14 mouse cellular contexts compared by ENCODE assay signal in genomic region chr14:36914473-36915005, GRCm38 (mm10).
"Had no signal": no experiment of that assay in that cellular context is flagged by ENCODE, and none has a peak within 500 bp of the region (broad histone marks: within the 10 kb centered on the region; RNA-seq: fewer than 3 reads in every experiment).

No protein-coding gene starts in this region.

- H3K4me1 ChIP-seq: liver, embryonic 15.5 days; midbrain, embryonic 15.5 days; neural tube, embryonic 13.5 days had no signal

- H3K36me3 ChIP-seq: liver, embryonic 15.5 days; midbrain, embryonic 15.5 days had no signal

- H3K9ac ChIP-seq: liver, embryonic 15.5 days; lung, embryonic 14.5 days; midbrain, embryonic 13.5 days; midbrain, embryonic 15.5 days; neural tube, embryonic 13.5 days had no signal

- H3K4me2 ChIP-seq: liver, embryonic 15.5 days; lung, embryonic 14.5 days; midbrain, embryonic 11.5 days; midbrain, embryonic 13.5 days; midbrain, embryonic 15.5 days; neural tube, embryonic 13.5 days had no signal

- H3K27me3 ChIP-seq: liver, embryonic 15.5 days; midbrain, embryonic 13.5 days; midbrain, embryonic 15.5 days; neural tube, embryonic 13.5 days had no signal

- ATAC-seq: midbrain, embryonic 13.5 days; midbrain, embryonic 15.5 days had no signal

- H3K9me3 ChIP-seq: liver, embryonic 15.5 days; megakaryocyte, embryonic 14.5 days; midbrain, embryonic 13.5 days; midbrain, embryonic 15.5 days; neural tube, embryonic 13.5 days had no signal

- H3K27ac ChIP-seq: liver, embryonic 15.5 days; midbrain, embryonic 13.5 days; midbrain, embryonic 15.5 days; neural tube, embryonic 13.5 days had no signal

- DNase-seq: lung, adult 18-20 months; lung, embryonic 14.5 days; lung, postnatal 10 days; lung, postnatal 4 days; right cerebral cortex, postnatal 14 days; thymus, adult 18-20 months; thymus, postnatal 14 days; thymus, postnatal 36 days had no signal

- H3K4me3 ChIP-seq: liver, embryonic 15.5 days; megakaryocyte, embryonic 14.5 days; midbrain, embryonic 13.5 days; midbrain, embryonic 15.5 days; neural tube, embryonic 13.5 days had no signal
